Mouse (Mus musculus) monocyte, adult 2 months (primary cell): Measurements from ENCODE around the gene 4933428G20Rik.

Source experiments
- DNase-seq, 2 experiments: peaks; one replicate each; pipeline ENCODE4 v3.0.0; 2022; ENCODE audit warnings: low spot score in 2 of 2, low read depth in 1 of 2

4933428G20Rik gene

DNA sequence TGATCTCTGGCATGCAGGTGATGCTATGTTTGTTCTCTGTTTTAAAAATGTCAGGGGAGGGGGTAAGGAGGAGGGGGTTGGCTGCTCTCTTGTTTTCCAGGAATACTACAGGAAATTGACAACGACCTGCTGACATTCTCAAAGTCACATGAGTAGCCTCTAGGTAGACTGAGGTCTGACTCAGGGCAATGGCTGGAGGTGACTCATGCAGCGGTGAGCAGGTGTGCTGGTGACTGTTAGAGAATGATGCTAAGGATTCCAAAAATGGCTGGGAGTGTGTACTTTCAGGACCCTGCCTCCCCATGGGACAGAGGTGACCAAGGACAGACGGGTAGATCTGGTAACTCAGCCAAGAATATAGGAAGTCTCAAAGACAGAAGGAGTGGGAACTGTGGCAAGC, 8.1 kb upstream of the 4933428G20Rik start:
- DNase-seq = no peak

DNA sequence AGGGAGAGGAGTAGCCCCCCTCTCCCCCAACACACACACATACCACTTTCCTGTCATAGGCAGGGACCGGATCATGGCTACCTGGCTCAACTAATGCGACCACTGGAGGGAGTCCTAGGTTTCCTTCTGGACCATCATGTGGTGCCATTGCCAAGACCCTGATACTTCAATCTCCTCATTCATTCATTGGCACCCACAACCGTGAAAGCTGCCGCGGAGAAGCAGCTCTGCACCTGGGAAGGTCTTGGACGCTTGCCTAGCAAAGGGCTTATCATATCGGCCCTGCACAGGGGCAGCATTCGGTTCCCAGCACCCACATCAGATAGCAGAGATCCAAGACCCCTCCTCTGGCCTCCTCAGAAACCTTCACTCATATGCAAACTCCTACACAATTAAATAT, 6.2 kb upstream of the 4933428G20Rik start:
- DNase-seq = no peak

GRCm38 (mm10) chr11:97505784-97506183, 5.6 kb upstream of the 4933428G20Rik start:
- no peak for DNase-seq

- no peak for DNase-seq
These were observed 2.7 kb upstream of the 4933428G20Rik start for GRCm38 (mm10) chr11:97502846-97503245.

- no peak for DNase-seq
These were observed 2.2 kb upstream of the 4933428G20Rik start for GRCm38 (mm10) chr11:97502383-97502782.

GRCm38 (mm10) chr11:97500720-97501448, 744 bp upstream of the 4933428G20Rik start:
- no peak for DNase-seq

GRCm38 (mm10) chr11:97497543-97497942, 2.6 kb downstream of the 4933428G20Rik start:
- DNase-seq = no peak

- DNase-seq = no peak
These were observed 7.3 kb downstream of the 4933428G20Rik start for GRCm38 (mm10) chr11:97492836-97493235.

DNA sequence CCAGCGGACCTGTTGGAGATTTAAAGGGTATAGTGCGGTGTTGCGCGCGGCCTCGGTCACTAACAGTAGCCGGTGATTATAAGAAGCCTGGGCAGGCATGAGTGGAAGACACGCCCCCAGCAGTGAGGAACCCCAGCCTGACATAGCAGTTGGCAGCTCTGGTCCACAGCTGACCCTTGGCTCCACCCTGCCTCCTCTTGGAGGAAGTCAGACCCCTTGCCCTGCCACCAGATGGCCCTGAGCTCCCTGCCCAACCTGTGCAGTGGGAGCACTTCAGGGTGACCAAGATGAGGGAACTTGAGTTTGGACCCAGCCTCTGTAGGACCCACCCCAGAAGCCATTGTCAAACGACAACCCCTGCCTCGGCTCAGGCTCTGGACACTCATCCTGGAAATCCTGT, 8.5 kb downstream of the 4933428G20Rik start:
- DNase-seq = no peak

GRCm38 (mm10) chr11:97489589-97490324, 10.4 kb downstream of the 4933428G20Rik start:
- peak; percentile 28 to 67 for DNase-seq

GRCm38 (mm10) chr11:97487656-97488055, 12.5 kb downstream of the 4933428G20Rik start:
- DNase-seq = no peak

DNA sequence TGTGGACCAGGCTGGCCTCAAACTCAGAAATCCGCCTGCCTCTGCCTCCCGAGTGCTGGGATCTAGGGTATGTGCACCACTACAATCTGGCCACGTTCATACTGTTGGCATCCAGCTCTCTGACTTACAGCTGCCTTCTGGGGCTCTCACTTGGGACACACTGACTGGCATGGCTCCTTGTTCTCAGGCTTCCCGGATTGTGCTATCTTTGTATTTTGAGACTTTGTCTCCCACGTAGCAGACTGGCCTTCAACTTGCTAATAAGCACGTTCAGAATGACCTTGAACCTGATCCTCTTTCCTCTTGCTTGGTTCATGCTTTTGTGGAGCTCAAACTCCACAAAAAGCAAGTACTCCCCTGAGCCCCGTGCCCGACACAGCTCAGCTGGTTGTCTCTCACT, 14.5 kb downstream of the 4933428G20Rik start:
- no peak for DNase-seq

GRCm38 (mm10) chr11:97479824-97480223, 20.3 kb downstream of the 4933428G20Rik start:
- no peak for DNase-seq

GRCm38 (mm10) chr11:97479085-97479484, 21.1 kb downstream of the 4933428G20Rik start:
- no peak for DNase-seq

DNA sequence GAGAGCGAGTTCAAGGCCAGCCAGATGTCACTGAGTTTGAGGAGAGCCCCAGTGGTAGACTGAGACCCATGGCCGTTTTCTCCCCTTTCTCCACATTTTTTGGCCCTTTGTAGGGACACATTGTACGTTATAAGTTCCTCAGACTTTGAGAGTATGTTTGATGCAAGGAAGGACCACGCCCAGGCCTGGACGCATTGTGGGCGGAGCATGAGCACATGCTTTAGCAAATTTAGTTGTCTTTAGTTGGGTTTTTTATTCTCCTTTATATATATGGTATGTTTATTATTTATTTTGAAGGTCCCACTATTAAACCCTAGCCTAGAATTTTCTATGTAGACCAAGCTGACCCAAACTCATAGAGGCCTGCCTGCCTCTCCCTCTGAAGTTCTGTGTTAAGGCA, 21.8 kb downstream of the 4933428G20Rik start:
- no peak for DNase-seq

GRCm38 (mm10) chr11:97477431-97477830, 22.7 kb downstream of the 4933428G20Rik start:
- DNase-seq = no peak

DNA sequence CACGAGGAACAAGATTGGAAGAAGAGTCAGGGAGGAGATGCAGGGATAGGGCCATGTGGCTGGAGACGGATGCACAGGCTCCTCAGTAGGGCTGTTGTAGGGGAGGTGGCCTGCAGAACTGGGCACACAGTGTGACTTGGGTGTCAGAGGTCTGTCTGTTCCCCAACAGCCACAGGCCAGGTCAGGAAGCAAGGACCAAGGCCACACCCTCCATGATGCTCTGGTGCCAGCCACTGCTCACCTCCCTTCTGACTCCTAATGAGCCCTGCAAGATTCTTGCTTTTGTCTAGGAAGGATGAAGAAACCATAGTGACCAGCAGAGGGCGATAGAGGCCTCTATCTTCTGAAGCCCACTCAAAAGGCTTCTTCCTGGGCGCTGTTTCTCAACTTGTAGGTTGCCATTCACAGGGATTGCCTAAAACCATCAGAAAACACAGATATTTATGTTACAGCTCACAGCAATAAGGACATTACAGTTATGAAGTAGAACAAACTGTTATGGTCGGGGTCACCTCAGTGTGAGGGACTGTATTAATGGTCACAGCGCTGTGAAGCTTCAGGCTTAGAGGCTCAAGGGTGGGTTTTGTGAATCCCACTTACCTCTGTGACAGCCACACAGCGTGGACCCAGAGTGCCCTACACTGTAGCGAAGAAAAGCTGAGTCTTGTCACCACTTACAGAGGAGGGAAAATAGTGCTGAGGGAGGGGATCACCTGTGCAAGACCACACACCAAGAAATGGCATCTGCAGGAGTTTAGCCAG, 23.6 kb downstream of the 4933428G20Rik start:
- DNase-seq = peak in 1 of 2 experiments; percentile 18

- no peak for DNase-seq
These were observed 28.9 kb downstream of the 4933428G20Rik start for GRCm38 (mm10) chr11:97471276-97471675.

GRCm38 (mm10) chr11:97469828-97470227, 30.3 kb downstream of the 4933428G20Rik start:
- no peak for DNase-seq

DNA sequence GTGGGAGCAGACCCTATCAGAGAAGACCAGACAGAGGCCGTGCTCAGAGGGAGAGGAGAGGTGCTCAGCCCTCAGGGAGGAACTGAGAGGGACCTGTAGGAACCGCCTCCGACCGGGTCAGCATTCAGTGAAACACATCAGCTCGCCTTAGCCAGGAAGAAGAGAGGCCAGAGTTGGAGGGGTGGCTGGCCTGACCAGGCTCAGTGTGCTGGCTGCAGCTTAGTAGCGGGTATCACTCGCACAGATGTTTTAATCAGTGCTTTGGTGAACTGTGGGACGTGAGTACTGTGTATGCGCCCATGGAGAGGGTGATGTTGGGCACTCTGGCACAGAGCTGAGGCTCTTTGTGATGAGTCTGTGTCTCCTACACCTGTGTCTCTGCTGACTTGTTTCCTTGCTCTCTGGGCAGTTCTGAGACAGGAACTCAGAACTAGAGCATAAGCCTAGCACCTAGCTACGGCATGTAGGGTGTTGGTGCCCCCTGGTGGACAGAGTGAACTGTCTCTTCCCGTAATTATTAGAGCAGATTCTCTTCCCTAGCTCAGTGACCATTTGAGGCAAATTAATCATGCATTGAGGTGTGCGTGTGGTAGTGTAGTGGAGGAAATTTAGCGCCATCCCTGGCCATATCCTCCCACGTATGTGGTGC, 31.4 kb downstream of the 4933428G20Rik start:
- peak; percentile 33 to 73 for DNase-seq

DNA sequence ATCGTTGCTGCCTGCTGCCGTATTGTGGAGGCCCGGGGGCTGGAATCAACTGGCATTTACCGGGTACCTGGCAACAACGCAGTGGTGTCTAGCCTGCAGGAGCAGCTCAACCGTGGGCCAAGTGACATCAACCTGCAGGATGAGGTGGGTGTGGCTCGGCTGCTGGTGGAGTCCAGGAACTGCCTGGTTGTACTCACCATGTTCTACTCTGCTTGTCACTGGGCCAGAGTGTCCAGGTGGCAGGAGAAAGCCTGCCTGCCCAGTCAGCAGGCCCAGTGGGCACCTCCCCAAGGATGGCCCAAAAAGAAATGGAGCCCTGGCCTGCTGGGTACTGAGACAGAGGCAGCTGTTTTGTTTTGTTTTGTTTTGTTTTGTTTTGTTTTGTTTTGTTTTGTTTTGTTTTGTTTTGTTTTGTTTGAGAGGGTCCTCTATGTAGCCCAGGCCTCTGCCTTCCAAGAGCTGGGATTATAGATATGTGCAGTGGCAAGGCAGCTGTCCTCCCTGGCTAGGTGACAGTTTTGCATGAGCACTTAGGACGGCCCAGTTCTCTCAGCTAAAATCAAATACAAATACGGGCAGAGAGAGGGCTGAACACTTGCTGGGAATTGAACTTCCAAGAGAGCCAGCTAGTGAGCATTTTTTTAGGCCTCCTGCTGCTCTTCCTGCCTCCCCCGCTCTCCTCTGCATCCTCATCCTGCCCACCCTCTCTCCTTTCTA, 33.5 kb downstream of the 4933428G20Rik start:
- no peak for DNase-seq
